Mouse (Mus musculus) frontal cortex, postnatal 14 days (tissue): ENCODE results near the gene Osbpl5.
"Not testable (repeated sequence)": the region's sequence is repeated elsewhere in the genome, so short reads cannot be mapped to it uniquely, and the experiment has no call there.

Source experiments
- DNase-seq, 2 experiments: peaks; one replicate each; pipeline ENCODE4 v3.0.0; 2022; ENCODE audit warnings: low spot score in 2 of 2

Osbpl5 gene

GRCm38 (mm10) chr7:143709395-143709794 is 47.4 kb downstream of the Osbpl5 start:
- DNase-seq = no peak

GRCm38 (mm10) chr7:143706697-143707438 is 49.9 kb downstream of the Osbpl5 start:
- DNase-seq = peak; percentile 83 to 88

- DNase-seq = no peak
Measured at GRCm38 (mm10) chr7:143696140-143696539, 60.6 kb downstream of the Osbpl5 start.

- DNase-seq = peak in 1 of 2 experiments; percentile 1
Measured at GRCm38 (mm10) chr7:143694550-143694949, 62.2 kb downstream of the Osbpl5 start.

- no peak for DNase-seq
Measured at GRCm38 (mm10) chr7:143692746-143693510, 63.9 kb downstream of the Osbpl5 start.

- DNase-seq = no peak
Measured at GRCm38 (mm10) chr7:143691909-143692308, 64.9 kb downstream of the Osbpl5 start.

- DNase-seq = no peak
Measured at GRCm38 (mm10) chr7:143691181-143691580, 65.6 kb downstream of the Osbpl5 start.

- DNase-seq = no peak
Measured at GRCm38 (mm10) chr7:143689946-143690345, 66.8 kb downstream of the Osbpl5 start.

GRCm38 (mm10) chr7:143689481-143689880 is 67.3 kb downstream of the Osbpl5 start:
- DNase-seq = no peak

GRCm38 (mm10) chr7:143686676-143687075 is 70.1 kb downstream of the Osbpl5 start:
- not testable (repeated sequence) for DNase-seq

- DNase-seq = not testable (repeated sequence)
Measured at GRCm38 (mm10) chr7:143686191-143686590, 70.6 kb downstream of the Osbpl5 start.

- peak; percentile 63 to 64 for DNase-seq
Measured at GRCm38 (mm10) chr7:143685359-143686067, 71.3 kb downstream of the Osbpl5 start, which contains the start of gene Tnfrsf23. Gene Tnfrsf23 (minus strand): TSS chr7:143685872.

- DNase-seq = not testable (repeated sequence)
Measured at GRCm38 (mm10) chr7:143684569-143684968, 72.2 kb downstream of the Osbpl5 start.

- no peak for DNase-seq
Measured at GRCm38 (mm10) chr7:143681566-143681965, 75.2 kb downstream of the Osbpl5 start.

GRCm38 (mm10) chr7:143680836-143681235 is 75.9 kb downstream of the Osbpl5 start:
- DNase-seq = not testable (repeated sequence)

GRCm38 (mm10) chr7:143679650-143680049 is 77.1 kb downstream of the Osbpl5 start:
- not testable (repeated sequence) for DNase-seq

- DNase-seq = no peak
Measured at GRCm38 (mm10) chr7:143666427-143667311, 90.1 kb downstream of the Osbpl5 start.

- no peak for DNase-seq
Measured at GRCm38 (mm10) chr7:143663470-143663869, 93.3 kb downstream of the Osbpl5 start.

- DNase-seq = no peak
Measured at GRCm38 (mm10) chr7:143660797-143661196, 96.0 kb downstream of the Osbpl5 start.

GRCm38 (mm10) chr7:143649769-143650346 is 106.9 kb downstream of the Osbpl5 start:
- not testable (repeated sequence) for DNase-seq
